Mouse (Mus musculus) heart, postnatal 0 days (tissue): ENCODE results near the gene Fxyd2.

ENCODE experiments used
- CTCF ChIP-seq: IDR thresholded peaks from 2 replicates; pipeline ENCODE4 v1.5.1; 2016; ENCODE audit warnings: antibody characterized with exemption, control low read depth, low read depth
- EP300 ChIP-seq: IDR thresholded peaks from 2 replicates; pipeline ENCODE4 v1.6.1; 2016; ENCODE audit warnings: antibody characterized with exemption, low read depth

DNA sequence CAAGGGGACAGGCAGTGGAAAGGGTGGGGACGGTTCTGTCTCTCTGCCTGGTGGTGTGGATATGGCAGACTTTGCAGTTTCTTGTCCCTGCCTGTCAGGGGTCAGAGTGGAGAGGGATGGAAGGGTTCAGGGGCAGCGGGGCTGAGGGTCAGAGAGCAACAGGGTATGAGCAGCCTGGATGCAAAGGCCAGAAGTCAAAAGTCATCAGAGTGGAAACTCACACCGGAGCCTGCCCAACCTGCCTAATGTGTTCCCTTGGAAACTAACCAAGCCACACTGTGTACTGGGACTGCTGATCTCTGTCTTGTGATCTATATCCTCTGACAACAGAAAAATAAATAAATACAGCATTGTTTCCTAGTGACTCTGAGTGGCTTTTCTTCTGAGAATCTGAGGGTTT lies 3.7 kb upstream of the Fxyd2 start:
- TF ChIP-seq EP300 (no peak), CTCF (no peak)
